Mouse (Mus musculus) bone marrow macrophage, adult 2 months (primary cell): ENCODE measurements around the gene Fcgr1.
"Not testable (repeated sequence)": the region's sequence is repeated elsewhere in the genome, so short reads cannot be mapped to it uniquely, and the experiment has no call there.

Experiments used
- CTCF ChIP-seq: IDR thresholded peaks from 2 replicates; pipeline ENCODE4 v1.5.1; 2012; ENCODE audit warnings: low read depth, mild to moderate bottlenecking, low read length, moderate library complexity
- POLR2A ChIP-seq: IDR thresholded peaks from 2 replicates; pipeline ENCODE4 v1.6.1; 2012; ENCODE audit warnings: mild to moderate bottlenecking, low read depth, low read length, borderline replicate concordance

DNA sequence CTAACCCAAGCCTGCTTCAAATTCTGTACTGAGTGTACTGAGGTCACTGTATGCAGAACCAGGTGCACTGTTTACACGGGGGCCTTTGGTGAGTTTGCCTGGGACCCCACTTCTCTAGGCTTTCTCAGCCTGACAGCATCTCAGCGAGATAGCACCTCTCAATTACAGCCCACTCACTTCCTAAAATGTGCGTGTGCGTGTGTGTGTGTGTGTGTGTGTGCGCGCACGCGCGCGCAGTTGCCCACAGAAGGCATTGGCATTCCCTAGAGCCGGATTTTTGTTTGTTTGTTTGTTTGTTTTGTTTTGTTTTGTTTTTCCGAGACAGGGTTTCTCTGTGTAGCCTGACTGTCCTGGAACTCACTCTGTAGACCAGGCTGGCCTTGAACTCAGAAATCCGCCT is 48.9 kb upstream of the Fcgr1 start:
- not testable (repeated sequence) for TF ChIP-seq CTCF, POLR2A
